Mouse (Mus musculus) myocyte (in vitro differentiated cells): ENCODE measurements around the gene Slc39a11. TPM values are rescaled to one million over a fixed set of nuclear protein-coding genes. Genes with fewer than 3 reads are reported as not detected.

Source experiments
- H3K27me3 ChIP-seq: one replicate; pipeline ENCODE4 v1.6.1; 2011; ENCODE audit not compliant: control insufficient read depth, insufficient read depth, insufficient read length
- H3K36me3 ChIP-seq: one replicate; pipeline ENCODE4 v1.6.1; 2011; ENCODE audit not compliant: control insufficient read depth, insufficient read depth
- H3K4me2 ChIP-seq: one replicate; pipeline ENCODE4 v1.6.1; 2011; ENCODE audit warnings: low read depth, control low read depth
- H3K4me3 ChIP-seq: one replicate; pipeline ENCODE4 v1.5.1; 2011; ENCODE audit warnings: mild to moderate bottlenecking, control low read depth, moderate library complexity
- H3K79me2 ChIP-seq: one replicate; pipeline ENCODE4 v1.6.1; 2011; ENCODE audit not compliant: control insufficient read depth, insufficient read depth
- H3ac ChIP-seq: one replicate; pipeline ENCODE4 v1.6.1; 2011; ENCODE audit not compliant: control insufficient read depth, insufficient read length
- CEBPB ChIP-seq: IDR thresholded peaks from 2 replicates; pipeline ENCODE4 v1.6.1; 2011; ENCODE audit warnings: mild to moderate bottlenecking, moderate library complexity; ENCODE audit not compliant: poor library complexity, insufficient read depth, severe bottlenecking
- E2F4 ChIP-seq: IDR thresholded peaks from one replicate; pipeline ENCODE4 v1.6.1; 2011; ENCODE audit warnings: mild to moderate bottlenecking, control low read depth, moderate library complexity; ENCODE audit not compliant: insufficient read depth
- MAX ChIP-seq: IDR thresholded peaks from one replicate; pipeline ENCODE4 v1.6.1; 2011; ENCODE audit warnings: low read depth, mild to moderate bottlenecking, control low read depth
- MYOD1 ChIP-seq, 3 experiments: IDR thresholded peaks; one replicate each; pipeline ENCODE4 v1.6.1; 2011; ENCODE audit warnings: control low read depth in 2 of 3, low read depth in 2 of 3, mild to moderate bottlenecking in 2 of 3, moderate library complexity in 1 of 3; ENCODE audit not compliant: insufficient read length in 2 of 3, control insufficient read depth in 1 of 3
- MYOG ChIP-seq, 3 experiments: IDR thresholded peaks; one replicate each; pipeline ENCODE4 v1.6.1; 2011; ENCODE audit warnings: control low read depth in 2 of 3, low read depth in 2 of 3, mild to moderate bottlenecking in 2 of 3; ENCODE audit not compliant: insufficient read length in 2 of 3, control insufficient read depth in 1 of 3, insufficient read depth in 1 of 3
- POLR2A ChIP-seq: IDR thresholded peaks from one replicate; pipeline ENCODE4 v1.6.1; 2011; ENCODE audit warnings: low read depth, mild to moderate bottlenecking, control low read depth, moderate library complexity; ENCODE audit not compliant: insufficient read length
- POLR2AphosphoS2 ChIP-seq: IDR thresholded peaks from one replicate; pipeline ENCODE4 v1.6.1; 2011; ENCODE audit warnings: low read depth, control low read depth; ENCODE audit not compliant: insufficient read length
- REST ChIP-seq: IDR thresholded peaks from one replicate; pipeline ENCODE4 v1.6.1; 2011; ENCODE audit warnings: mild to moderate bottlenecking, control low read depth, moderate library complexity; ENCODE audit not compliant: insufficient read depth, insufficient read length
- SRF ChIP-seq: IDR thresholded peaks from one replicate; pipeline ENCODE4 v1.6.1; 2011; ENCODE audit warnings: low read depth; ENCODE audit not compliant: control insufficient read depth, insufficient read length
- TCF12 ChIP-seq: IDR thresholded peaks from one replicate; pipeline ENCODE4 v1.6.1; 2011; ENCODE audit warnings: mild to moderate bottlenecking, control low read depth; ENCODE audit not compliant: poor library complexity, insufficient read depth, severe bottlenecking
- TCF3 ChIP-seq: IDR thresholded peaks from one replicate; pipeline ENCODE4 v1.6.1; 2011; ENCODE audit warnings: low read depth, control low read depth; ENCODE audit not compliant: insufficient read length
- USF1 ChIP-seq: IDR thresholded peaks from one replicate; pipeline ENCODE4 v1.6.1; 2011; ENCODE audit warnings: low read depth, mild to moderate bottlenecking, control low read depth, moderate library complexity
- polyA plus RNA-seq: library from polyadenylated mRNA; unstranded; fragments of >200 nt; fragmentation: generic; extraction: Trizol; gene quantifications from one replicate; pipeline ENCODE4 v1.2.1, GENCODE M21; 2012; ENCODE audit warnings: missing spikeins

Gene Slc39a11
- polyA plus RNA-seq, 1 experiment = 15.7 TPM

DNA sequence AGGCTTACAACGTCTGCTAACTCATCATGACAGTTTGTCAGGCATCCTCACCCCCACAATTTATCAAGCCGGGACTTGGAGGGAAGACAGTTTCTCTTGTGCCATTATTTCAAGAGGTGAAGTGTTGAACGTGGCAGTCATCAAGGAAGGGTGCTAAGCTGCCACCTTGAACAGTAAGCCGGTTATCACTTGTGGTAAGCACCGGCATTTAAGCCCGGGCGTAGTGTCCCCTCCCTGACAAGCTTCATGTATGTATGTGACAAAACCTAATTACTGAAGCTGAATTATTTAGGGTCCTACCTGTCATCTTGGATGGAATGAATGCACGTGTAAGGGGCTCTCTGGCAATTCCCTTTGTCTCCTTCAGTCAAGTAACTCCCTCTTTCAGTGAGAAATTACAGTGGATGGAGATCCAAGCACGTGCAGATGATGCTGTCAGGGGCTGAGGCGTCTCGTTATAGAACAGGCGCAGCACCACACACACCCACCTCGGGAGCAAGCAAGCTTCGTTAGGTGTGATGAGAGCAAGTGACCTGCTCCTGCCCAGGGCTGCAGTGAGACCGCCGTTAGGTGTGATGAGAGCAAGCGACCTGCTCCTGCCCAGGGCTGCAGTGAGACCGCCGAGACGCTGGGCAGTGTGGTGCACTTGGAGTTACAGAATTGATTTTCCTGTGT is 149.1 kb downstream of the Slc39a11 start:
- H3ac ChIP-seq = no peak overlapping the region
- H3K36me3 ChIP-seq = no peaks in the 10 kb centered on the region

DNA sequence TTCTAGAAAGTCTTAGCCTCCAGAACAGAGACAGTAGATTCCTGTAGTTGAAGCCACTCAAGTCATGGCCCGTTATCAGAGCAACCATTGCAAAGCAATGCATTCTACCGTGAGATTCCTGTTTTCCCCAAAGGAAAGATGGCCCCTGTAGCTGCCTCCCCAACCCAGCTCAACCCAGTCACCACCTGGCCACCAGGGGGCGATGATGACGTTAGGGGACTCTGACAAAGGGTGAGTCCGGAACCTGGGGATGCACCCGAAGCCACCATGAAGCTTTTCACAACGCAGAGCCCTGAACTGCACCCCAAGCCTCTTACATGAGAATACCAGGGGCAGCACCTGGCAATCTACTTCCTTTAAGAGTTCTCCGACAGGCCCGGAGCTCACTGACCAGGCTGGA is 151.0 kb downstream of the Slc39a11 start:
- H3K79me2 ChIP-seq = no peaks in the 10 kb centered on the region
- H3K27me3 ChIP-seq = no peaks in the 10 kb centered on the region
- no peaks in the 10 kb centered on the region for H3K36me3 ChIP-seq
- no peak overlapping the region for H3ac ChIP-seq
- no peak overlapping the region for H3K4me2 ChIP-seq
- no peak for TF ChIP-seq USF1
- no peak for TF ChIP-seq E2F4
- TF ChIP-seq MAX = no peak
- no peak for TF ChIP-seq MYOD1 (IDR thresholded peaks at IDR 0.05; ENCODE audit: control insufficient read depth in 1 of 3, insufficient read length in 2 of 3, low read depth in 2 of 3)
- TF ChIP-seq SRF = no peak
- TF ChIP-seq MYOG (IDR thresholded peaks at IDR 0.05; ENCODE audit: control insufficient read depth in 1 of 3, insufficient read depth in 1 of 3, insufficient read length in 2 of 3, low read depth in 2 of 3) = no peak
- no peak for TF ChIP-seq TCF3
- TF ChIP-seq TCF12 = no peak
- TF ChIP-seq POLR2AphosphoS2 = no peak
- TF ChIP-seq REST = no peak
- no peak for TF ChIP-seq POLR2A
- TF ChIP-seq CEBPB = no peak
- H3K4me3 ChIP-seq = no peak overlapping the region

More for the DNA sequence above, 149.1 kb downstream of the Slc39a11 start:
- no peak for TF ChIP-seq E2F4
- no peak for TF ChIP-seq POLR2A
- TF ChIP-seq CEBPB = no peak
- TF ChIP-seq TCF3 = no peak
- TF ChIP-seq POLR2AphosphoS2 = no peak
- TF ChIP-seq USF1 = no peak
- no peak for TF ChIP-seq TCF12
- no peak for TF ChIP-seq REST
- TF ChIP-seq MAX = no peak
- TF ChIP-seq SRF = no peak
- TF ChIP-seq MYOD1 (IDR thresholded peaks at IDR 0.05; ENCODE audit: control insufficient read depth in 1 of 3, insufficient read length in 2 of 3, low read depth in 2 of 3) = no peak
- no peak for TF ChIP-seq MYOG (IDR thresholded peaks at IDR 0.05; ENCODE audit: control insufficient read depth in 1 of 3, insufficient read depth in 1 of 3, insufficient read length in 2 of 3, low read depth in 2 of 3)
- no peaks in the 10 kb centered on the region for H3K79me2 ChIP-seq
- H3K4me2 ChIP-seq = no peak overlapping the region
- H3K27me3 ChIP-seq = no peaks in the 10 kb centered on the region
- no peak overlapping the region for H3K4me3 ChIP-seq

DNA sequence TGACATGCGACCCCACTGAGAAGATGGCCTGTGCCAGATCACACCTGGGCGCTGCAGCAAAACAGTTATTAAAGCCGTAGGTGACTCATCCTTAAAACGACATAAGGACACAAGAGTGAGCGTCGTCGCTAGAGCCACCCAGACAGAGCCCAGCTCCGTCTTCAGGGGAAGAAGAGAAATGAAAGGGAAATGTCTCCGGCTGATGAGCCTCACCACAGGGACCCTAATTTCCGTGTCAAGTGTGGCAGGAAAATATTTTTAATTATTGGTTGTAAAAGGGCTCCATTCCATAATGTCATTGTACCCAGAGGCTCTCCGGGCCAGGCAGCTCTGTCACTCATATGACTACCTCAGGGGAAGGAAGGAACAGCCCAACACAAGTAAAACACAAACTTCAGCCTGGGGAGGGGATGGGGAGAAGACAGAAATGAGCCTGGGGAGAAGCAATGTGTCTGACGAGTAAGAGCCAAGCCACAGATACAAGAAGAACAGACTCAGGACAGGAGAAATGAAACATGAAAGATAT is 155.8 kb downstream of the Slc39a11 start:
- no peak for TF ChIP-seq CEBPB
- TF ChIP-seq POLR2A = no peak
- TF ChIP-seq POLR2AphosphoS2 = no peak
- TF ChIP-seq TCF12 = no peak
- no peak for TF ChIP-seq E2F4
- TF ChIP-seq MYOG (IDR thresholded peaks at IDR 0.05; ENCODE audit: control insufficient read depth in 1 of 3, insufficient read depth in 1 of 3, insufficient read length in 2 of 3, low read depth in 2 of 3) = no peak
- no peak for TF ChIP-seq REST
- no peak for TF ChIP-seq USF1
- TF ChIP-seq SRF = no peak
- TF ChIP-seq MYOD1 (IDR thresholded peaks at IDR 0.05; ENCODE audit: control insufficient read depth in 1 of 3, insufficient read length in 2 of 3, low read depth in 2 of 3) = no peak

DNA sequence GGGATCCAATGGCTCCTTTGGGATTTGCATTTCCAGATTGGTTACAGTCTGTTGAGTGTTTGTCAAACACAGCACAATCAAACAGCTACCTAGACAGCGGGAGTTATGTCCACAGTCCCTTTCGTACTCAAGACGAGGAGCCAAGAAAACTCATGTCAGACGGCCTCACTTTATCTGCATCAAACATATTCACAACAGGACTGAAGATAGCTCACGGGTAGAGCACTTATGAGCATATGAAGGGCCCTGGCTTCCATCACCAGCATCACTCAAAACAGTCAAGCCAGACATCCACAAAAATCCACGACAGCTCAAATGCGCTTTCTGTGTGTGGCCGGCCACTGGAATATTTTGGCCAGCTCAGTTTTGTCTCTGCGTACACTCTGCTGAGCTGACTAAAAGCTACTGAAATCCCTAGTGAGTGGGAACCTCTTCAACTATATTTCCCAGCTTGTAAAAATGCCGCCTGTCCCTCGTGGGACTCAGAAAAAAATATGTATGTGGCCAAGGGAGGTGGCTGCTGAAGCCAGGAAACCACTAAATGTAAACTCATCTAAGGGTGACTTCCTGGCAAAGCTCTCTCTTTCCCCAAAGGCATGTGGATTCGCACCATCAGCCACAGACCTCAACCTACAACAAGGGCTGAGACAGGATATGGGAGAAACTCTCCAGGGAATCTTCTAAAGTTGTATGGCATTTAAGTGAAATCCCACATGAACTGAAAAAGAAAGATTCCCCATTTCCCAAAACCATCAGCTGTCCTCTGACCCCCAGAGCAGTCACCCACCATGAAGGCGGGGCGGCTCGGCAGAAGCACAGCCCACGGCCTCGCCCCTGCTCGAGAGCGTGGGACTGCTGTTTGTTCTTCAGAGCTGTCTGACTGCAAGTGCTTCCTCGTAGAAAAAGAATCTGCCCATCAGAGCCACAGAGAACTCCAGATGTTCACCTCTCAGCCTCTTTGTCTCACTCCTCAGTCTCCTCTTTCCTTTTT is 159.1 kb downstream of the Slc39a11 start:
- Histone ChIP-seq H3ac (no peak overlapping the region), H3K27me3 (no peaks in the 10 kb centered on the region), H3K4me2 (peak overlapping the region; percentile 55), H3K4me3 (no peak overlapping the region), H3K79me2 (no peaks in the 10 kb centered on the region), H3K36me3 (no peaks in the 10 kb centered on the region)
- TF ChIP-seq MAX (no peak), MYOG (IDR thresholded peaks at IDR 0.05; ENCODE audit: control insufficient read depth in 1 of 3, insufficient read depth in 1 of 3, insufficient read length in 2 of 3, low read depth in 2 of 3) (no peak), REST (no peak), TCF12 (no peak), CEBPB (no peak), USF1 (no peak), E2F4 (no peak), TCF3 (no peak), POLR2AphosphoS2 (no peak)

More for the DNA sequence above, 155.8 kb downstream of the Slc39a11 start:
- Histone ChIP-seq H3K27me3 (no peaks in the 10 kb centered on the region), H3K4me3 (no peak overlapping the region), H3ac (no peak overlapping the region), H3K36me3 (no peaks in the 10 kb centered on the region), H3K79me2 (no peaks in the 10 kb centered on the region), H3K4me2 (no peak overlapping the region)
